In the genomic region with DNA sequence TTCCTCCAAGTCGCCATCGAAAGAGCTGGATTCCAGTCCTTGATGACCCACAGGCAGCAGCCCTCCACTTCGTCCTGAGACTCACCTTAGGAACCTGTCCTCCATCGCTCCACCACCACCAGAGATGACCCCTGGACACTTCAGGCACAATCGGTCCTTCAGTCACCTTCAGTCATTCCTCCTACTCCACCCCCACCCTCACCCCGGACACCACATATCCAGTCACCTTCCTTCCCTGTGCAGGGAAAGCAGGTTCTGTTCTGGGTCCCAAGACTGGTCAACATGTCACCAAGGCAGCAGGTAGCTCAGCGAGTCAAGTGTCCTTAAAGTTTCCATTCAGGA, we compare ENCODE assay signal across 8 mouse cellular contexts. TPM values are rescaled to one million over a fixed set of nuclear protein-coding genes. Genes with fewer than 3 reads are reported as not detected.
DNase-seq lines count a peak whose midpoint lies in the region; ATAC-seq and TF ChIP-seq lines count a peak whose summit lies in the region.

No protein-coding gene starts in this region.

- H3K4me3 ChIP-seq in kidney, postnatal 0 days (replicated peaks; ENCODE audit: low read depth, low read length): peak overlapping the region; percentile 68
- peak overlapping the region; percentile 81 for H3K4me3 ChIP-seq in embryonic facial prominence, embryonic 12.5 days
- peak overlapping the region; percentile 94 for H3K4me3 ChIP-seq in hindbrain, postnatal 0 days (ENCODE audit: low read length)

- H3K4me1 ChIP-seq in kidney, postnatal 0 days (replicated peaks; ENCODE audit: insufficient read depth, low read length): no peaks in the 10 kb centered on the region; the same call in 1 of the 2 replicates
- H3K4me1 ChIP-seq in embryonic facial prominence, embryonic 12.5 days: no peaks in the 10 kb centered on the region
- H3K4me1 ChIP-seq in hindbrain, postnatal 0 days (ENCODE audit: insufficient read depth, low read length): peaks cover 6% of the 10 kb centered on the region; the same call in 1 of the 2 replicates

- H3K27me3 ChIP-seq in kidney, postnatal 0 days (ENCODE audit: insufficient read depth, low read length): no peaks in the 10 kb centered on the region
- 0 out of 2 replicates have a peak, but pooled peaks cover 5% of the 10 kb centered on the region for H3K27me3 ChIP-seq in embryonic facial prominence, embryonic 12.5 days
- no peaks in the 10 kb centered on the region for H3K27me3 ChIP-seq in hindbrain, postnatal 0 days (ENCODE audit: insufficient read depth, low read length)

- ATAC-seq in kidney, postnatal 0 days (replicated peaks; ENCODE audit: low FRiP score, low read depth): peak; percentile 72
- ATAC-seq in embryonic facial prominence, embryonic 12.5 days (ENCODE audit: insufficient number of reproducible peaks, insufficient read depth, low FRiP score, low TSS enrichment): peak; percentile 39
- peak; percentile 71 for ATAC-seq in hindbrain, postnatal 0 days
- peak; percentile 29; the same call in 1 of the 2 replicates for ATAC-seq in monocyte, adult 5-6 weeks (replicated peaks; ENCODE audit: insufficient number of reproducible peaks, low FRiP score, low TSS enrichment, poor library complexity, severe bottlenecking)

- H3K4me2 ChIP-seq in kidney, postnatal 0 days (ENCODE audit: low read length): peak overlapping the region; percentile 92
- peak overlapping the region; percentile 85 for H3K4me2 ChIP-seq in embryonic facial prominence, embryonic 12.5 days (replicated peaks)
- H3K4me2 ChIP-seq in hindbrain, postnatal 0 days (ENCODE audit: low read depth, low read length): peak overlapping the region; percentile 89

- H3K27ac ChIP-seq in kidney, postnatal 0 days: no peak overlapping the region
- H3K27ac ChIP-seq in embryonic facial prominence, embryonic 12.5 days: no peak overlapping the region
- H3K27ac ChIP-seq in hindbrain, postnatal 0 days: peak overlapping the region; percentile 83

- DNase-seq in kidney, postnatal 0 days (ENCODE audit: low spot score): no peak
- no peak for DNase-seq in kidney, postnatal 14 days
- no peak for DNase-seq in hindbrain, postnatal 0 days (ENCODE audit: low spot score)
- DNase-seq in right cerebral cortex, postnatal 4 days: no peak
- no peak for DNase-seq in ovary, postnatal 10 days (ENCODE audit: low spot score)
- no peak for DNase-seq in cerebellum, adult 11-12 months

- no peaks in the 10 kb centered on the region for H3K9me3 ChIP-seq in kidney, postnatal 0 days (replicated peaks; ENCODE audit: low read length)
- no peaks in the 10 kb centered on the region for H3K9me3 ChIP-seq in embryonic facial prominence, embryonic 12.5 days
- H3K9me3 ChIP-seq in hindbrain, postnatal 0 days (ENCODE audit: low read length): no peaks in the 10 kb centered on the region

- TF ChIP-seq CTCF in kidney, postnatal 0 days (IDR thresholded peaks at IDR 0.05; ENCODE audit: low read depth): no peak
- no peak for TF ChIP-seq CTCF in hindbrain, postnatal 0 days (IDR thresholded peaks at IDR 0.05; ENCODE audit: low read depth)

- no peaks in the 10 kb centered on the region for H3K36me3 ChIP-seq in kidney, postnatal 0 days (ENCODE audit: insufficient read depth, low read length)
- no peaks in the 10 kb centered on the region for H3K36me3 ChIP-seq in embryonic facial prominence, embryonic 12.5 days
- H3K36me3 ChIP-seq in hindbrain, postnatal 0 days (ENCODE audit: insufficient read depth, low read length): no peaks in the 10 kb centered on the region

- 8% methylated on average over 7 of the region's 7 CpGs for WGBS in kidney, postnatal 0 days
- WGBS in embryonic facial prominence, embryonic 12.5 days: 9% methylated on average over 7 of the region's 7 CpGs
- WGBS in hindbrain, postnatal 0 days: 8% methylated on average over 7 of the region's 7 CpGs

- peak overlapping the region; percentile 74 for H3K9ac ChIP-seq in kidney, postnatal 0 days (ENCODE audit: low read depth, low read length)
- peak overlapping the region; percentile 82 for H3K9ac ChIP-seq in embryonic facial prominence, embryonic 12.5 days
- peak overlapping the region; percentile 92 for H3K9ac ChIP-seq in hindbrain, postnatal 0 days (replicated peaks; ENCODE audit: low read length)

RNA-seq across cellular contexts. Expression of a gene that starts 0.4 kb away (rescaled TPM):
- polyA plus RNA-seq in kidney, postnatal 0 days (2015; fragmentation: Nextera tagmentation; extraction: Ambion mirVana): 1.4 and 1.8 TPM in 2 replicates
- 3.2 and 4.1 TPM in 2 replicates for polyA plus RNA-seq in embryonic facial prominence, embryonic 12.5 days (2016; fragmentation: Nextera tagmentation; extraction: Ambion mirVana)
- 6.7 and 9.7 TPM in 2 replicates for total RNA-seq in hindbrain, postnatal 0 days (2014; rRNA removed)
- polyA plus RNA-seq in hindbrain, postnatal 0 days (2015; fragmentation: Nextera tagmentation; extraction: Ambion mirVana): 3.4 TPM in 2 replicates
- 3.7 to 8.4 TPM (median 5.7 TPM) in 3 replicates for total RNA-seq in monocyte, adult 5-6 weeks (2017)

RNA-seq across cellular contexts. Expression of a gene that starts 23.0 kb away (rescaled TPM):
- polyA plus RNA-seq in kidney, postnatal 0 days (2015; fragmentation: Nextera tagmentation; extraction: Ambion mirVana): 13.3 and 18.0 TPM in 2 replicates
- 40.7 and 41.4 TPM in 2 replicates for polyA plus RNA-seq in embryonic facial prominence, embryonic 12.5 days (2016; fragmentation: Nextera tagmentation; extraction: Ambion mirVana)
- 2.0 and 6.3 TPM in 2 replicates for total RNA-seq in hindbrain, postnatal 0 days (2014; rRNA removed)
- polyA plus RNA-seq in hindbrain, postnatal 0 days (2015; fragmentation: Nextera tagmentation; extraction: Ambion mirVana): 5.9 and 8.7 TPM in 2 replicates
- 1.7 to 15.5 TPM (median 9.2 TPM) in 3 replicates for total RNA-seq in monocyte, adult 5-6 weeks (2017)
